Mouse (Mus musculus) heart, embryonic 11.5 days (tissue): Measurements from ENCODE around the gene 6820408C15Rik. TPM values are rescaled to one million over a fixed set of nuclear protein-coding genes. Genes with fewer than 3 reads are reported as not detected.

Source experiments
- ATAC-seq: fragments of 200-750 bp; cut with Nextera tagmentation; replicated peaks from 2 replicates; pipeline ENCODE4 v1.8.0; 2017; ENCODE audit warnings: moderate library complexity; ENCODE audit not compliant: insufficient number of reproducible peaks, low FRiP score, low TSS enrichment
- H3K27ac ChIP-seq: fragments of 300-500 bp; sonication (generic); 2 replicates; pipeline ENCODE4 v1.5.1; 2014; ENCODE audit warnings: mild to moderate bottlenecking, low read depth, low read length
- H3K27me3 ChIP-seq: fragments of 300-500 bp; sonication (generic); 2 replicates; pipeline ENCODE4 v1.6.1; 2014; ENCODE audit warnings: mild to moderate bottlenecking, low read length, mixed read lengths; ENCODE audit not compliant: control insufficient read depth, insufficient read depth
- H3K36me3 ChIP-seq: fragments of 300-500 bp; sonication (generic); 2 replicates; pipeline ENCODE4 v1.6.1; 2014; ENCODE audit warnings: mild to moderate bottlenecking, low read length, moderate library complexity, mixed read lengths; ENCODE audit not compliant: control insufficient read depth, insufficient read depth
- H3K4me1 ChIP-seq: fragments of 300-500 bp; sonication (generic); 2 replicates; pipeline ENCODE4 v1.6.1; 2014; ENCODE audit warnings: low read length; ENCODE audit not compliant: control insufficient read depth, insufficient read depth
- H3K4me2 ChIP-seq: fragments of 300-500 bp; sonication (generic); 2 replicates; pipeline ENCODE4 v1.6.1; 2014; ENCODE audit warnings: mild to moderate bottlenecking, moderate library complexity
- H3K4me3 ChIP-seq: fragments of 300-500 bp; sonication (generic); 2 replicates; pipeline ENCODE4 v1.5.1; 2014; ENCODE audit warnings: low read depth, low read length
- H3K9ac ChIP-seq: fragments of 300-500 bp; sonication (generic); 2 replicates; pipeline ENCODE4 v1.6.1; 2014; ENCODE audit warnings: mild to moderate bottlenecking, low read depth, low read length, moderate library complexity
- H3K9me3 ChIP-seq: fragments of 300-500 bp; sonication (generic); replicated peaks from 2 replicates; pipeline ENCODE4 v1.6.1; 2016; ENCODE audit warnings: low read length; ENCODE audit not compliant: control insufficient read depth
- WGBS: fragments of 180-500 bp; shearing (Covaris S2); extraction: QIAGEN DNeasy Blood & Tissue Kit; methylation state at CpG from one replicate; pipeline ENCODE4 v1.1.7; 2014; ENCODE audit not compliant: insufficient replicate concordance; 5-methylcytosine and 5-hydroxymethylcytosine counted together
- polyA plus RNA-seq: library from polyadenylated mRNA; unstranded; fragments of >200 nt; fragmentation: Nextera tagmentation; extraction: Ambion mirVana; gene quantifications from 2 replicates; pipeline ENCODE4 v1.2.1, GENCODE M21; 2014

Gene 6820408C15Rik
- polyA plus RNA-seq, 1 experiment from 2014 or later = 1.4 TPM

DNA sequence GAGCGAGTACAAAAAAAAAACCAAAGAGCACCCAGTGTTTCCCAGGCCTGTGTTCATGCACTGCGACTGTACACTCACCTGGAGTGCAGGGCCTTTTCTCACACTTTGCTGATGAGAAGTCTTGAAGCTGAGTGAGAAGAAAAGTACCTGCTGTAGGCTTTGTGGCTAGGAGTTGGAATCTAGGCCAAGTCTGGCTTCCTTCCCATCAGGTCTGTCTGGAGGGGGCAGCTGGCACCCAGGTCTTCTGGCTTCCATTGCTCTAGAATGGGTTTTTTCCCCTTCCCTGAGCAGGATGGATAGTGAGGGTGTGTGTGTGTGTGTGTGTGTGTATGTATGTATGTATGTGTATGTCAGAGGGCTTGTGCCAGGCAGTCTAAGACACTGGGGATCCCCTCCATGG is 24.4 kb downstream of the 6820408C15Rik start:
- Histone ChIP-seq H3K4me3 (no peak overlapping the region), H3K27me3 (no peaks in the 10 kb centered on the region), H3K36me3 (no peaks in the 10 kb centered on the region), H3K9me3 (no peaks in the 10 kb centered on the region), H3K9ac (no peak overlapping the region), H3K27ac (no peak overlapping the region), H3K4me1 (peaks cover 16% of the 10 kb centered on the region), H3K4me2 (no peak overlapping the region)
- no peak for ATAC-seq
- WGBS = 81% methylated on average over 2 of the region's 2 CpGs

DNA sequence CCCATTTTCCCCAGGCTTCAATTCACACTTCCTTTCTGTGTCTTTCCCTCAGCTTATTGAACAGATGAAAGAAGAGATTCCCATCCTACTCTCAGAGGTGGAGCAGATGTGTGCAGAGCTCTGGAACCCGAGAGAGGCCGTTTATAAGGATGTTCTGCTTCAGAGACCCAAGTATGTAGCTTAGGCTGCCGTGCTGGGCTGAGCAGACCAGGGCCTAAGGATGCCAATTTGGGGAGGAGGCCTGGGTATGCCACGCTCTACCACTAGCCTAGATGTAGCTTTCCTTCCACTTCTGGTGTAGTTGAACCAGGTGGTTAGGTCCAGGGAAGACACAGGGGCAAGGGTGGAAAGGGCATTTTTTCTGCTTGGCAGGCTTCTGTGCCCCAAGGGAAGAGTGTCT is 26.9 kb downstream of the 6820408C15Rik start:
- peaks cover 9% of the 10 kb centered on the region for H3K4me1 ChIP-seq
- no peak for ATAC-seq
- no peaks in the 10 kb centered on the region for H3K36me3 ChIP-seq
- H3K4me3 ChIP-seq = no peak overlapping the region
- H3K27me3 ChIP-seq = no peaks in the 10 kb centered on the region
- H3K27ac ChIP-seq = no peak overlapping the region
- no peak overlapping the region for H3K4me2 ChIP-seq
- WGBS = 75% methylated on average over 4 of the region's 4 CpGs
- no peaks in the 10 kb centered on the region for H3K9me3 ChIP-seq
- no peak overlapping the region for H3K9ac ChIP-seq

DNA sequence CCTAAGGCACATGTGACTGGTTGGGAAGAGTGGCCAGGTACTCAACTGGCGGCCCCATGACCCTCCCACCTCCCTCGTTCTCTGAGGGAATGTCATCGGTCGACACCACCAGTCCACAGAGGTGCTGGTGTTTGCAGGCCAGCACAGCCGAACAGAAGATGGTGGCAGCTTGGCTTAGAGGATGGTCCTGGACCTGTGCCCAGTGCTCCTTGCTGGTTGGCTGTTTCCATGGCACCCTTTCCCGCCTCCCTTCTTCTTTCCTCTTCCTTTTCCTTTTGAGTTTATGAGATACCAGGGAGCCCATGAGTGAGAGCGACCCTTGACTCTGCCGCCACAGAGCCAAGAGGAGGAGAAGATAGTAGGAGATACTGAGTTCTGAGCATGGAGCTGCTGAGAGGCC is 27.9 kb downstream of the 6820408C15Rik start:
- Histone ChIP-seq H3K4me2 (no peak overlapping the region), H3K9me3 (no peaks in the 10 kb centered on the region), H3K27ac (no peak overlapping the region), H3K4me1 (peaks cover 13% of the 10 kb centered on the region), H3K4me3 (no peak overlapping the region), H3K9ac (no peak overlapping the region), H3K36me3 (no peaks in the 10 kb centered on the region), H3K27me3 (no peaks in the 10 kb centered on the region)
- ATAC-seq = no peak
- 78% methylated on average over 8 of the region's 8 CpGs for WGBS

GRCm38 (mm10) chr2:152446642-152447041 is 31.3 kb downstream of the 6820408C15Rik start:
- Histone ChIP-seq H3K9ac (no peak overlapping the region), H3K9me3 (no peaks in the 10 kb centered on the region), H3K36me3 (no peaks in the 10 kb centered on the region), H3K4me3 (no peak overlapping the region), H3K27me3 (no peaks in the 10 kb centered on the region), H3K4me1 (peaks cover 13% of the 10 kb centered on the region), H3K27ac (no peak overlapping the region), H3K4me2 (no peak overlapping the region)
- WGBS = 37% methylated on average over 2 of the region's 2 CpGs
- no peak for ATAC-seq

GRCm38 (mm10) chr2:152447461-152447860 is 32.1 kb downstream of the 6820408C15Rik start:
- WGBS = 32% methylated on average over 5 of the region's 5 CpGs
- Histone ChIP-seq H3K4me1 (peaks cover 13% of the 10 kb centered on the region), H3K9ac (no peak overlapping the region), H3K27me3 (no peaks in the 10 kb centered on the region), H3K27ac (no peak overlapping the region), H3K4me2 (no peak overlapping the region), H3K36me3 (no peaks in the 10 kb centered on the region), H3K9me3 (no peaks in the 10 kb centered on the region), H3K4me3 (no peak overlapping the region)
- ATAC-seq = no peak

GRCm38 (mm10) chr2:152450241-152450640 is 34.9 kb downstream of the 6820408C15Rik start:
- H3K27me3 ChIP-seq = no peaks in the 10 kb centered on the region
- H3K9ac ChIP-seq = no peak overlapping the region
- no peak for ATAC-seq
- no peak overlapping the region for H3K4me2 ChIP-seq
- H3K36me3 ChIP-seq = no peaks in the 10 kb centered on the region
- H3K27ac ChIP-seq = no peak overlapping the region
- peaks cover 13% of the 10 kb centered on the region for H3K4me1 ChIP-seq
- 4% methylated on average over 5 of the region's 5 CpGs for WGBS
- H3K4me3 ChIP-seq = no peak overlapping the region
- H3K9me3 ChIP-seq = no peaks in the 10 kb centered on the region

DNA sequence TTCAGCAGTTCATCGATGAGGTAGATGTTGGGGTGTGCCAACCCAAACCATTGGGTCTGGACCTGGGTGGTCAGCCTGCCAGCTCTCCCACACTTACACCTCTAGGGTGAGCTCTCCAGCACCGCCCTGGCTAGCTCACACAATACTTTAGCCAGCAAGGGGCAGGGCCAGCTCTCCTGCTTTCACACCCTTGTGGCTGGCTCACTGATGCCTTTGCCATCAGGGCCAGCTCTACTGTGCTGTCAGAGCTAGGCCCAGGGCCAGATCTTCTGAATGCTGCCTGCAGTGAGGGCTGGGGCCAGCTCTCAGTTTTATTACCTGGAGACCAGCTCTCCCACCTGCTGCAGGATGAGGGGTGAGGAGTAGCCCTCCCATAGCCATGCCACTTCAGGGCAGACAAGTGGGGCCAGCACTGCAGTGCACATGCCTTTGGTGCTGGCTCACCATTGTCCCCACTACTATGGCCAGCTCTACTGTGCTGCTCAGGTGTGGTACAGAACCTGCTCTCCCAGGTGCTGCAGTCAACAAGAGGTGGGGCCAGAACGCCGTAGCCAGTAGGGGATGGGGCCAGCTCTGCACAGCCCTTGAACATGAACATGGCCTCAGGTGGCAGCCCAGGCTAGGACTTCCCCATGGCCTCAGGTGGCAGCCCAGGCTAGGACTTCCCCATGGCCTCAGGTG is 36.9 kb downstream of the 6820408C15Rik start:
- WGBS = 71% methylated on average over 4 of the region's 4 CpGs
- no peak for ATAC-seq
- H3K27ac ChIP-seq = no peak overlapping the region

DNA sequence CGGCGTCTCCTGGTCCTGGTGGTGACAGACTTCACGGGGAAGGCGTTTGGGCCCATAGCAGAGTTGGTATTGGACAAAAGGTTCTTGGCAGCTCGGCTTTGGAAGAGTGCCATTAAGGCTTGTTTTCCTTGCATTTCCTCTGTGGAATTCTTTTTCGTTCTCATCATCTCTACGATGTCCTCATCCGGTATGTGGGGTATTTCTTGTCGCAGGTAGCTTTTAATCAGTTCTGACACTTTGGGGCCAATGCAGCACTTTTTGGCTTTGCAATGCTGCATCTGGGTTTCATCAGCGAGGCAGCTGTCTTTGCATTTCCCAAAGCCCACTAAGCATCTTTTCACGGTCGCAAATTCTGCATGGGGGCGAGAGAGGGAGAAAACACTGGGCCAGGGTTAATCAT is 43.9 kb downstream of the 6820408C15Rik start:
- Histone ChIP-seq H3K36me3 (no peaks in the 10 kb centered on the region), H3K4me2 (no peak overlapping the region), H3K9me3 (no peaks in the 10 kb centered on the region), H3K4me3 (no peak overlapping the region), H3K27ac (no peak overlapping the region), H3K4me1 (no peaks in the 10 kb centered on the region), H3K9ac (no peak overlapping the region), H3K27me3 (peaks cover 3% of the 10 kb centered on the region; the same call in 1 of the 2 replicates)
- WGBS = 51% methylated on average over 13 of the region's 13 CpGs
- ATAC-seq = no peak

More for the DNA sequence above, 36.9 kb downstream of the 6820408C15Rik start:
- no peaks in the 10 kb centered on the region for H3K27me3 ChIP-seq
- no peaks in the 10 kb centered on the region for H3K36me3 ChIP-seq
- no peak overlapping the region for H3K4me2 ChIP-seq
- H3K4me1 ChIP-seq = peaks cover 7% of the 10 kb centered on the region
- no peaks in the 10 kb centered on the region for H3K9me3 ChIP-seq
- no peak overlapping the region for H3K9ac ChIP-seq
- no peak overlapping the region for H3K4me3 ChIP-seq

DNA sequence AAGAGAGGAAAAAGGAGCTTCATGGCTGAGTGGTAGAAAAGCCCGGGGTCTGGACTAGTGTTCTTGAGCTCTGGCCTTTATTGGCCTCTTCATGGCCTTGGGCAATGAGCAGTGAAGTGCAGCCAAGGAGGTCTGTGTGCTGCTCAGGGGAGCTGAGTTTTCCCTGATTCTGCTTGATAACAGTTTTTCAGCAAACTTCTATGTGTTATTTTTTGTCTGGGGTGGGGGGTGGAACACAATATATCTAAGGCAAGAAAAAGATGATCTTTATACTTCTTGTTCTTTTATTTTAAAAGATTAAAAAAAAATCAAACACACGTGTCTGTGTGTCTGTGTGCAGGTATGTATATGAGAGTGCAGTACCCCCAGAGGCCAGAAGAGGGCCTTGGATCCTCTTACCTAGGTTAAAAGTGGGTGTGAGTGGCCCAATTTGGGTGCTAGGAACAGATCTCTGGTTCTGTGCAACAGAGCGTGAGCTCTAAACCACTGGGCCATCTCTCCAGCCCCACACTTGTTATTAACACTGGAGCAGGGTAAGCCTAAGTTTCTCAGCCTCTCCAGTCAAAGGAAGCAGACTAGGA is 49.3 kb downstream of the 6820408C15Rik start, which contains the start of gene Defb23:
TSS of gene Defb23 (minus strand) at position 51 of the 581 bp plus-strand sequence.
- Histone ChIP-seq H3K9me3 (no peaks in the 10 kb centered on the region), H3K4me1 (no peaks in the 10 kb centered on the region), H3K4me2 (no peak within 1 kb of the TSS), H3K9ac (no peak within 1 kb of the TSS), H3K4me3 (no peak within 1 kb of the TSS), H3K36me3 (no peaks in the 10 kb centered on the region), H3K27ac (no peak within 1 kb of the TSS), H3K27me3 (no peaks in the 10 kb centered on the region)
- ATAC-seq = no peak
- 85% methylated on average over 3 of the region's 3 CpGs for WGBS
